In genomic region chr5:23597260-23597864, GRCm38 (mm10) we compare ENCODE assay signal across 26 mouse cellular contexts.
DNase-seq lines count a peak whose midpoint lies in the region; ATAC-seq and TF ChIP-seq lines count a peak whose summit lies in the region.
"Had no signal": no experiment of that assay in that cellular context is flagged by ENCODE, and none has a peak within 500 bp of the region (broad histone marks: within the 10 kb centered on the region; RNA-seq: fewer than 3 reads in every experiment).

No protein-coding gene starts in this region.

- H3K9ac ChIP-seq in heart, embryonic 13.5 days, result no peak overlapping the region
- H3K9ac ChIP-seq in kidney, embryonic 14.5 days (ENCODE audit: low read depth, low read length), result no peak overlapping the region
- H3K9ac ChIP-seq in MEL (ENCODE audit: control insufficient read depth, low read depth, low read length, poor library complexity, severe bottlenecking), result peak overlapping the region; percentile 7
- H3K9ac ChIP-seq: embryonic facial prominence, embryonic 12.5 days; embryonic facial prominence, embryonic 15.5 days; forebrain, postnatal 0 days; heart, embryonic 15.5 days; hindbrain, embryonic 12.5 days; hindbrain, embryonic 15.5 days had no signal

- no peaks in the 10 kb centered on the region for H3K27me3 ChIP-seq in heart, embryonic 13.5 days (replicated peaks)
- no peaks in the 10 kb centered on the region for H3K27me3 ChIP-seq in kidney, embryonic 14.5 days (ENCODE audit: control insufficient read depth, insufficient read depth, low read length)
- H3K27me3 ChIP-seq in MEL (ENCODE audit: control insufficient read depth in 1 of 2, insufficient read depth in 2 of 2, low read length in 2 of 2), result no peaks in the 10 kb centered on the region
- H3K27me3 ChIP-seq: embryonic facial prominence, embryonic 12.5 days; embryonic facial prominence, embryonic 15.5 days; heart, embryonic 15.5 days; hindbrain, embryonic 12.5 days; hindbrain, embryonic 15.5 days; Patski had no signal

- no peak for TF ChIP-seq RAD21 in MEL (IDR thresholded peaks at IDR 0.05; ENCODE audit: low read depth, low read length)

- intact Hi-C loops in heart, postnatal 25 days (cut with DNase I), result no loop called here

- peak; percentile 64 for DNase-seq in heart, adult 11 months
- DNase-seq in heart, postnatal 4 days, result no peak
- no peak for DNase-seq in heart, postnatal 25 days (ENCODE audit: low spot score)
- DNase-seq in kidney, adult 8-10 months, result no peak
- peak; percentile 68 for DNase-seq in MEL (ENCODE audit: low read depth, low spot score)
- DNase-seq in testis, postnatal 10 days (ENCODE audit: low spot score), result no peak
- DNase-seq: adrenal gland, postnatal 10 days; adrenal gland, postnatal 36 days; cerebellum, adult 11 months; cerebellum, adult 2 months; cerebellum, adult 9-11 months; cerebellum, postnatal 25 days; forebrain, postnatal 0 days; gastrocnemius, adult 2 months; gastrocnemius, postnatal 14 days; heart, adult 2 months had no signal

- 43% methylated on average over 8 of the region's 8 CpGs for WGBS in heart, embryonic 13.5 days
- WGBS in kidney, embryonic 14.5 days, result 66% methylated on average over 8 of the region's 8 CpGs

- 0 out of 2 replicates have a peak, but pooled peaks cover 2% of the 10 kb centered on the region for H3K79me2 ChIP-seq in MEL (ENCODE audit: control insufficient read depth, insufficient read depth, low read length, poor library complexity)

- no peaks in the 10 kb centered on the region for H3K9me3 ChIP-seq in heart, embryonic 13.5 days
- no peaks in the 10 kb centered on the region for H3K9me3 ChIP-seq in kidney, embryonic 14.5 days (ENCODE audit: control insufficient read depth, low read length)
- H3K9me3 ChIP-seq in MEL (replicated peaks; ENCODE audit: insufficient read depth, low read length), result no peaks in the 10 kb centered on the region
- H3K9me3 ChIP-seq: embryonic facial prominence, embryonic 12.5 days; embryonic facial prominence, embryonic 15.5 days; heart, embryonic 15.5 days; hindbrain, embryonic 12.5 days; hindbrain, embryonic 15.5 days had no signal

- peak overlapping the region; percentile 74; the same call in 1 of the 2 replicates for H3K27ac ChIP-seq in heart, embryonic 13.5 days (replicated peaks)
- no peak overlapping the region for H3K27ac ChIP-seq in kidney, embryonic 14.5 days (ENCODE audit: low read depth, low read length)
- H3K27ac ChIP-seq in MEL (ENCODE audit: control insufficient read depth, low read depth, low read length), result peak overlapping the region; percentile 58
- H3K27ac ChIP-seq: embryonic facial prominence, embryonic 12.5 days; embryonic facial prominence, embryonic 15.5 days; hindbrain, embryonic 12.5 days; hindbrain, embryonic 15.5 days had no signal

- TF ChIP-seq POLR2A in MEL (IDR thresholded peaks at IDR 0.05; ENCODE audit: control insufficient read depth in 1 of 2, insufficient read depth in 1 of 2, low read depth in 1 of 2, low read length in 2 of 2, poor library complexity in 1 of 2), result no peak

- no peak for ATAC-seq in heart, embryonic 13.5 days (ENCODE audit: extremely low read depth, insufficient number of reproducible peaks, low FRiP score, low TSS enrichment)
- ATAC-seq in kidney, embryonic 14.5 days (ENCODE audit: low FRiP score, low TSS enrichment), result peak; percentile 43; the same call in 1 of the 2 replicates
- ATAC-seq: forebrain, embryonic 14.5 days; forebrain, postnatal 0 days; intestine, postnatal 0 days; Patski had no signal

- peaks cover 34% of the 10 kb centered on the region for H3K4me1 ChIP-seq in heart, embryonic 13.5 days
- peaks cover 13% of the 10 kb centered on the region; the same call in 1 of the 2 replicates for H3K4me1 ChIP-seq in kidney, embryonic 14.5 days (ENCODE audit: control insufficient read depth, insufficient read depth, low read length)
- H3K4me1 ChIP-seq in MEL (ENCODE audit: control insufficient read depth in 1 of 2, insufficient read depth in 2 of 2, low read length in 2 of 2), result peaks cover 24 to 34% of the 10 kb centered on the region in 2 experiments
- H3K4me1 ChIP-seq: embryonic facial prominence, embryonic 12.5 days had no signal

- peaks cover 10% of the 10 kb centered on the region; the same call in 1 of the 2 replicates for H3K36me3 ChIP-seq in heart, embryonic 13.5 days
- no peaks in the 10 kb centered on the region for H3K36me3 ChIP-seq in kidney, embryonic 14.5 days (ENCODE audit: control insufficient read depth, insufficient read depth, low read length)
- peaks cover 0 to 28% of the 10 kb centered on the region in 2 experiments; a peak in 2 of 4 replicates for H3K36me3 ChIP-seq in MEL (ENCODE audit: control insufficient read depth in 1 of 2, insufficient read depth in 2 of 2, low read length in 2 of 2)
- H3K36me3 ChIP-seq: embryonic facial prominence, embryonic 15.5 days; hindbrain, embryonic 15.5 days had no signal

- TF ChIP-seq EP300 in MEL (IDR thresholded peaks at IDR 0.05; ENCODE audit: low read depth in 1 of 2, low read length in 2 of 2), result peak; percentile 58 to 65; a peak in 2 of 4 replicates

- H3K4me2 ChIP-seq in heart, embryonic 13.5 days, result no peak overlapping the region
- no peak overlapping the region for H3K4me2 ChIP-seq in kidney, embryonic 14.5 days (replicated peaks; ENCODE audit: low read depth, low read length)
- H3K4me2 ChIP-seq: embryonic facial prominence, embryonic 12.5 days; embryonic facial prominence, embryonic 15.5 days; heart, embryonic 15.5 days; hindbrain, embryonic 12.5 days; hindbrain, embryonic 15.5 days had no signal

- H3K4me3 ChIP-seq in heart, embryonic 13.5 days, result no peak overlapping the region
- H3K4me3 ChIP-seq in kidney, embryonic 14.5 days (ENCODE audit: low read length), result no peak overlapping the region
- peak overlapping the region; percentile 2; a peak in 1 of 4 replicates for H3K4me3 ChIP-seq in MEL (ENCODE audit: control insufficient read depth in 1 of 2, insufficient read depth in 1 of 2, low read depth in 2 of 2, low read length in 2 of 2)
- H3K4me3 ChIP-seq: embryonic facial prominence, embryonic 12.5 days; embryonic facial prominence, embryonic 15.5 days; heart, adult 2 months; heart, embryonic 15.5 days; hindbrain, embryonic 12.5 days; hindbrain, embryonic 15.5 days had no signal

- TF ChIP-seq CTCF in MEL (IDR thresholded peaks at IDR 0.05 in 2 of 3, conservative IDR thresholded peaks at IDR 0.05 in 1 of 3; ENCODE audit: control insufficient read depth in 1 of 3, insufficient read depth in 1 of 3, low read depth in 2 of 3, low read length in 3 of 3, poor library complexity in 1 of 3, severe bottlenecking in 1 of 3), result no peak

TF ChIP-seq in MEL, 35 proteins besides CTCF, POLR2A, EP300 and RAD21:
- TF ChIP-seq KAT2A (conservative IDR thresholded peaks at IDR 0.05; ENCODE audit: low read depth, low read length) (no peak), NRF1 (IDR thresholded peaks at IDR 0.05; ENCODE audit: insufficient read depth, low read depth, low read length, poor library complexity, severe bottlenecking) (no peak), MAFK (IDR thresholded peaks at IDR 0.05; ENCODE audit: borderline replicate concordance, low read depth, low read length) (no peak), TAL1 (IDR thresholded peaks at IDR 0.05; ENCODE audit: low read length) (no peak), MEF2A (IDR thresholded peaks at IDR 0.05; ENCODE audit: extremely low read depth, insufficient replicate concordance, low read depth, low read length, poor library complexity, severe bottlenecking) (no peak), SMC3 (IDR thresholded peaks at IDR 0.05; ENCODE audit: low read depth, low read length) (no peak), BHLHE40 (IDR thresholded peaks at IDR 0.05; ENCODE audit: borderline replicate concordance, low read depth, low read length) (no peak; the same call in 1 of the 2 replicates), MXI1 (IDR thresholded peaks at IDR 0.05; ENCODE audit: low read depth, low read length) (peak; percentile 53; the same call in 1 of the 2 replicates), TCF12 (IDR thresholded peaks at IDR 0.05; ENCODE audit: low read depth, low read length) (0 out of 2 replicates have a peak, but pooled peaks have one; percentile 36), MYB (IDR thresholded peaks at IDR 0.05; ENCODE audit: low read depth, low read length) (peak; percentile 31; the same call in 1 of the 2 replicates), SIN3A (IDR thresholded peaks at IDR 0.05; ENCODE audit: low read length) (peak; percentile 49), JUND (IDR thresholded peaks at IDR 0.05; ENCODE audit: low read depth, low read length) (no peak; the same call in 1 of the 2 replicates), MAX (IDR thresholded peaks at IDR 0.05; ENCODE audit: low read length) (no peak), MYC (IDR thresholded peaks at IDR 0.05; ENCODE audit: low read depth, low read length) (0 out of 2 replicates have a peak, but pooled peaks have one; percentile 14), TBP (IDR thresholded peaks at IDR 0.05; ENCODE audit: low read depth, low read length) (no peak; the same call in 1 of the 2 replicates), ETS1 (IDR thresholded peaks at IDR 0.05; ENCODE audit: low read depth, low read length) (peak; percentile 88), GABPA (IDR thresholded peaks at IDR 0.05; ENCODE audit: low read depth, low read length) (no peak), HCFC1 (IDR thresholded peaks at IDR 0.05; ENCODE audit: low read depth, low read length) (0 out of 2 replicates have a peak, but pooled peaks have one; percentile 21), GATA1 (IDR thresholded peaks at IDR 0.05; ENCODE audit: low read depth, low read length) (peak; percentile 75), USF2 (IDR thresholded peaks at IDR 0.05; ENCODE audit: borderline replicate concordance in 1 of 2, insufficient read depth in 1 of 2, low read depth in 1 of 2, low read length in 2 of 2) (no peak), CHD1 (IDR thresholded peaks at IDR 0.05; ENCODE audit: low read depth, low read length) (0 out of 2 replicates have a peak, but pooled peaks have one; percentile 71), POLR2AphosphoS2 (IDR thresholded peaks at IDR 0.05; ENCODE audit: low read length) (no peak), ZKSCAN1 (IDR thresholded peaks at IDR 0.05; ENCODE audit: low read depth, low read length) (no peak), ZNF384 (IDR thresholded peaks at IDR 0.05; ENCODE audit: low read depth, low read length) (no peak), ZMIZ1 (IDR thresholded peaks at IDR 0.05; ENCODE audit: low read depth, low read length) (no peak), RCOR1 (IDR thresholded peaks at IDR 0.05; ENCODE audit: low read depth, low read length) (0 out of 2 replicates have a peak, but pooled peaks have one; percentile 36), MAZ (IDR thresholded peaks at IDR 0.05; ENCODE audit: low read depth, low read length) (0 out of 2 replicates have a peak, but pooled peaks have one; percentile 43), USF1 (IDR thresholded peaks at IDR 0.05; ENCODE audit: low read depth, low read length) (no peak), NELFE (IDR thresholded peaks at IDR 0.05; ENCODE audit: low read depth, low read length) (no peak)

Comparison
In these comparisons a context has a peak if more than half of its experiments do, and no peak if none do; other contexts are left out.
1. DNase-seq: peak in heart, adult 11 months (single experiment) and MEL (single experiment); none in heart, postnatal 4 days (single experiment), heart, postnatal 25 days (single experiment), kidney, adult 8-10 months (0 of 2) and testis, postnatal 10 days (single experiment).
2. H3K4me3 ChIP-seq: peak in MEL (2 of 2); none in heart, embryonic 13.5 days (single experiment) and kidney, embryonic 14.5 days (single experiment).